Mouse (Mus musculus) CH12.LX (cell line): ENCODE measurements at regions not wholly inside any gene's neighbourhood (a gene's known extent, or its start where the extent isn't known, plus 50 kb on each side); places are given as distances from the start of the nearest gene placed in this dataset.
A peak's percentile ranks its signal among the peaks of the same experiment; 100 is the strongest.

Experiments
- CTCF ChIP-seq, 2 experiments: IDR thresholded peaks in 1 of 2; conservative IDR thresholded peaks in 1 of 2; 2 replicates each; pipeline ENCODE4 v1.5.1; 2011 to 2012; ENCODE audit warnings: low read depth in 2 of 2, low read length in 2 of 2, improper control_type of control experiment in 1 of 2, inconsistent platforms in 1 of 2, mild to moderate bottlenecking in 1 of 2, moderate library complexity in 1 of 2
- EP300 ChIP-seq: IDR thresholded peaks from 2 replicates; pipeline ENCODE4 v1.6.1; 2011; ENCODE audit warnings: low read length, improper control_type of control experiment
- ETS1 ChIP-seq: conservative IDR thresholded peaks from 2 replicates; pipeline ENCODE4 v1.6.1; 2012; ENCODE audit warnings: low read depth, mild to moderate bottlenecking, inconsistent platforms, low read length, improper control_type of control experiment, moderate library complexity
- NELFE ChIP-seq: IDR thresholded peaks from 2 replicates; pipeline ENCODE4 v1.6.1; 2011; ENCODE audit warnings: low read depth, low read length, improper control_type of control experiment
- NRF1 ChIP-seq: IDR thresholded peaks from 2 replicates; pipeline ENCODE4 v1.6.1; 2014; ENCODE audit warnings: low read depth, mild to moderate bottlenecking, inconsistent platforms, low read length, improper control_type of control experiment, moderate library complexity
- POLR2AphosphoS2 ChIP-seq: IDR thresholded peaks from 2 replicates; pipeline ENCODE4 v1.6.1; 2011; ENCODE audit warnings: low read depth, low read length, improper control_type of control experiment
- RCOR1 ChIP-seq: conservative IDR thresholded peaks from 2 replicates; pipeline ENCODE4 v1.6.1; 2012; ENCODE audit warnings: low read depth, mild to moderate bottlenecking, inconsistent platforms, low read length, improper control_type of control experiment

DNA sequence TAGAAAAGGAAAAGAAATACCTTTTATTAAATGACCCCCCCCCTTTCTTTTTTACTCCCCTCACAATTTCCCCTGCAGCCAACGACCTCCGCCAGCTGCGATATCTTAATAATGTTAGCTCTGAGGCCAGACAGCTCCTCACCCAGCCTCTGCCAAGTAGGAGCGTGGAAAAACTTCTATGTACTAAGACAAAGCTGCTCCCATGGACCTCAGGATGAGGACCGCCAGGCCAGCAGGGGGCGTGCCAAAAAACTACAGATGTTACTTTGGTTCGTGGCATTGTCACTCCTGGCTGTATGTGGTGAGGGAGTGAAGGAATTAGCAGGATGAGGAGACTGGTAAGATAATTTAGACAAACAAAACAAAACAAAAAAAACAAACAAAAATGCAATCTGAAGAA is 968.1 kb downstream of the Bcl11a start:
- peak in 1 of 2 experiments; percentile 66; a peak in 2 of 4 replicates for TF ChIP-seq CTCF (conservative IDR thresholded peaks at IDR 0.05 in 1 of 2, IDR thresholded peaks at IDR 0.05 in 1 of 2; ENCODE audit: low read depth in 2 of 2, low read length in 2 of 2)
- no peak for TF ChIP-seq EP300
- no peak for TF ChIP-seq ETS1
- TF ChIP-seq NRF1, result no peak
- no peak for TF ChIP-seq NELFE
- TF ChIP-seq RCOR1, result no peak
- no peak for TF ChIP-seq POLR2AphosphoS2
